Mouse (Mus musculus): ENCODE data around the gene Tmtc4. TPM values are rescaled to one million over a fixed set of nuclear protein-coding genes. Genes with fewer than 3 reads are reported as not detected.

Gene Tmtc4
- total and polyA plus RNA-seq, 2 experiments from 2014 or later, result 9.3 to 17.2 TPM

GRCm38 (mm10) chr14:122896106-122896505 is 87.7 kb downstream of the Tmtc4 start:
- ATAC-seq (ENCODE audit: insufficient read depth, low read depth) (no peak), DNase-seq (ENCODE audit: low spot score) (no peak)
- WGBS, result 85% methylated on average over 1 of the region's 1 CpGs
- no peak overlapping the region for H3K4me2 ChIP-seq (ENCODE audit: low read depth, low read length)
- no peaks in the 10 kb centered on the region for H3K9me3 ChIP-seq (replicated peaks; ENCODE audit: control insufficient read depth, low read length)
- H3K4me3 ChIP-seq (ENCODE audit: low read depth, low read length), result no peak overlapping the region
- no peak overlapping the region for H3K27ac ChIP-seq (ENCODE audit: low read depth)
- H3K9ac ChIP-seq (replicated peaks; ENCODE audit: low read depth, low read length), result no peak overlapping the region
- TF ChIP-seq EP300 (IDR thresholded peaks at IDR 0.05; ENCODE audit: low read depth) (no peak), CTCF (IDR thresholded peaks at IDR 0.05; ENCODE audit: low read depth) (no peak)
- no peaks in the 10 kb centered on the region for H3K4me1 ChIP-seq (ENCODE audit: control insufficient read depth, insufficient read depth)
- no peaks in the 10 kb centered on the region for H3K27me3 ChIP-seq (ENCODE audit: control insufficient read depth, insufficient read depth, low read length)
- peaks cover 12% of the 10 kb centered on the region; the same call in 1 of the 2 replicates for H3K36me3 ChIP-seq (replicated peaks; ENCODE audit: control insufficient read depth, insufficient read depth, low read length)

GRCm38 (mm10) chr14:122891470-122891968 is 92.3 kb downstream of the Tmtc4 start:
- Histone ChIP-seq H3K9ac (replicated peaks; ENCODE audit: low read depth, low read length) (no peak overlapping the region), H3K27ac (ENCODE audit: low read depth) (no peak overlapping the region), H3K27me3 (ENCODE audit: control insufficient read depth, insufficient read depth, low read length) (no peaks in the 10 kb centered on the region), H3K4me2 (ENCODE audit: low read depth, low read length) (no peak overlapping the region), H3K4me1 (ENCODE audit: control insufficient read depth, insufficient read depth) (0 out of 2 replicates have a peak, but pooled peaks cover 8% of the 10 kb centered on the region), H3K9me3 (replicated peaks; ENCODE audit: control insufficient read depth, low read length) (no peaks in the 10 kb centered on the region), H3K36me3 (replicated peaks; ENCODE audit: control insufficient read depth, insufficient read depth, low read length) (peaks cover 22% of the 10 kb centered on the region), H3K4me3 (ENCODE audit: low read depth, low read length) (no peak overlapping the region)
- ATAC-seq (ENCODE audit: insufficient read depth, low read depth), result no peak
- WGBS, result 90% methylated on average over 12 of the region's 12 CpGs
- TF ChIP-seq EP300 (IDR thresholded peaks at IDR 0.05; ENCODE audit: low read depth), result no peak
- no peak for TF ChIP-seq CTCF (IDR thresholded peaks at IDR 0.05; ENCODE audit: low read depth)
- DNase-seq (ENCODE audit: low spot score), result no peak

- TF ChIP-seq EP300 (IDR thresholded peaks at IDR 0.05; ENCODE audit: low read depth) (no peak), CTCF (IDR thresholded peaks at IDR 0.05; ENCODE audit: low read depth) (no peak)
- H3K9me3 ChIP-seq (replicated peaks; ENCODE audit: control insufficient read depth, low read length), result no peaks in the 10 kb centered on the region
- no peak overlapping the region for H3K4me3 ChIP-seq (ENCODE audit: low read depth, low read length)
- H3K4me2 ChIP-seq (ENCODE audit: low read depth, low read length), result no peak overlapping the region
- ATAC-seq (ENCODE audit: insufficient read depth, low read depth) (no peak; the same call in 1 of the 2 replicates), DNase-seq (ENCODE audit: low spot score) (no peak)
- H3K36me3 ChIP-seq (replicated peaks; ENCODE audit: control insufficient read depth, insufficient read depth, low read length), result peaks cover 21% of the 10 kb centered on the region
- no peak overlapping the region for H3K27ac ChIP-seq (ENCODE audit: low read depth)
- 32% methylated on average over 1 of the region's 1 CpGs for WGBS
- no peak overlapping the region for H3K9ac ChIP-seq (replicated peaks; ENCODE audit: low read depth, low read length)
- no peaks in the 10 kb centered on the region for H3K27me3 ChIP-seq (ENCODE audit: control insufficient read depth, insufficient read depth, low read length)
- H3K4me1 ChIP-seq (ENCODE audit: control insufficient read depth, insufficient read depth), result 0 out of 2 replicates have a peak, but pooled peaks cover 8% of the 10 kb centered on the region
These were observed 95.4 kb downstream of the Tmtc4 start for GRCm38 (mm10) chr14:122888480-122888872.

GRCm38 (mm10) chr14:122887702-122888479 is 95.9 kb downstream of the Tmtc4 start:
- no peaks in the 10 kb centered on the region for H3K27me3 ChIP-seq (ENCODE audit: control insufficient read depth, insufficient read depth, low read length)
- 45% methylated on average over 3 of the region's 3 CpGs for WGBS
- no peaks in the 10 kb centered on the region for H3K9me3 ChIP-seq (replicated peaks; ENCODE audit: control insufficient read depth, low read length)
- H3K4me3 ChIP-seq (ENCODE audit: low read depth, low read length), result no peak overlapping the region
- TF ChIP-seq CTCF (IDR thresholded peaks at IDR 0.05; ENCODE audit: low read depth), result no peak
- TF ChIP-seq EP300 (IDR thresholded peaks at IDR 0.05; ENCODE audit: low read depth), result no peak
- peaks cover 18% of the 10 kb centered on the region for H3K36me3 ChIP-seq (replicated peaks; ENCODE audit: control insufficient read depth, insufficient read depth, low read length)
- H3K4me2 ChIP-seq (ENCODE audit: low read depth, low read length), result no peak overlapping the region
- 0 out of 2 replicates have a peak, but pooled peaks cover 8% of the 10 kb centered on the region for H3K4me1 ChIP-seq (ENCODE audit: control insufficient read depth, insufficient read depth)
- no peak overlapping the region for H3K27ac ChIP-seq (ENCODE audit: low read depth)
- DNase-seq (ENCODE audit: low spot score), result no peak
- ATAC-seq (ENCODE audit: insufficient read depth, low read depth), result peak; percentile 37
- no peak overlapping the region for H3K9ac ChIP-seq (replicated peaks; ENCODE audit: low read depth, low read length)

- H3K4me2 ChIP-seq (ENCODE audit: low read depth, low read length), result no peak overlapping the region
- H3K36me3 ChIP-seq (replicated peaks; ENCODE audit: control insufficient read depth, insufficient read depth, low read length), result peaks cover 18% of the 10 kb centered on the region
- DNase-seq (ENCODE audit: low spot score) (no peak), ATAC-seq (ENCODE audit: insufficient read depth, low read depth) (no peak)
- no peak overlapping the region for H3K9ac ChIP-seq (replicated peaks; ENCODE audit: low read depth, low read length)
- H3K4me3 ChIP-seq (ENCODE audit: low read depth, low read length), result no peak overlapping the region
- TF ChIP-seq EP300 (IDR thresholded peaks at IDR 0.05; ENCODE audit: low read depth) (no peak), CTCF (IDR thresholded peaks at IDR 0.05; ENCODE audit: low read depth) (no peak)
- H3K4me1 ChIP-seq (ENCODE audit: control insufficient read depth, insufficient read depth), result 0 out of 2 replicates have a peak, but pooled peaks cover 8% of the 10 kb centered on the region
- no peaks in the 10 kb centered on the region for H3K27me3 ChIP-seq (ENCODE audit: control insufficient read depth, insufficient read depth, low read length)
- H3K27ac ChIP-seq (ENCODE audit: low read depth), result no peak overlapping the region
- WGBS, result 96% methylated on average over 1 of the region's 1 CpGs
- no peaks in the 10 kb centered on the region for H3K9me3 ChIP-seq (replicated peaks; ENCODE audit: control insufficient read depth, low read length)
These were observed 96.6 kb downstream of the Tmtc4 start for GRCm38 (mm10) chr14:122887278-122887677.

Data from heart, postnatal 0 days (tissue).